Mouse (Mus musculus) midbrain, embryonic 14.5 days (tissue): ENCODE measurements around the gene Tmem144. TPM values are rescaled to one million over a fixed set of nuclear protein-coding genes. Genes with fewer than 3 reads are reported as not detected.

ENCODE experiments used
- ATAC-seq: fragments of 200-750 bp; cut with Nextera tagmentation; 2 replicates; pipeline ENCODE4 v1.8.0; 2017; ENCODE audit warnings: moderate number of reproducible peaks, moderate library complexity; ENCODE audit not compliant: low FRiP score, low TSS enrichment
- DNase-seq: peaks from one replicate; pipeline ENCODE4 v3.0.0-alpha.2; 2015
- H3K27ac ChIP-seq: fragments of 300-500 bp; sonication (generic); replicated peaks from 2 replicates; pipeline ENCODE4 v1.5.1; 2014; ENCODE audit warnings: mild to moderate bottlenecking, low read depth, low read length, moderate library complexity
- H3K27me3 ChIP-seq: fragments of 300-500 bp; sonication (generic); 2 replicates; pipeline ENCODE4 v1.6.1; 2014; ENCODE audit warnings: low read length, control low read depth, mixed read lengths; ENCODE audit not compliant: control insufficient read depth, insufficient read depth
- H3K36me3 ChIP-seq: fragments of 300-500 bp; sonication (generic); 2 replicates; pipeline ENCODE4 v1.6.1; 2014; ENCODE audit warnings: low read length, control low read depth; ENCODE audit not compliant: control insufficient read depth, insufficient read depth
- H3K4me1 ChIP-seq: fragments of 300-500 bp; sonication (generic); 2 replicates; pipeline ENCODE4 v1.6.1; 2014; ENCODE audit warnings: mild to moderate bottlenecking, antibody characterized with exemption, low read length, control low read depth; ENCODE audit not compliant: control insufficient read depth, insufficient read depth
- H3K4me2 ChIP-seq: fragments of 300-500 bp; sonication (generic); 2 replicates; pipeline ENCODE4 v1.6.1; 2014; ENCODE audit warnings: mild to moderate bottlenecking, low read length, moderate library complexity
- H3K4me3 ChIP-seq: fragments of 300-500 bp; sonication (generic); replicated peaks from 2 replicates; pipeline ENCODE4 v1.5.1; 2014; ENCODE audit warnings: low read depth, low read length
- H3K9ac ChIP-seq: fragments of 300-500 bp; sonication (generic); replicated peaks from 2 replicates; pipeline ENCODE4 v1.6.1; 2014; ENCODE audit warnings: mild to moderate bottlenecking, low read length, moderate library complexity
- H3K9me3 ChIP-seq: fragments of 300-500 bp; sonication (generic); 2 replicates; pipeline ENCODE4 v1.6.1; 2016; ENCODE audit warnings: low read length, control low read depth, mixed read lengths; ENCODE audit not compliant: control insufficient read depth
- WGBS: fragments of 180-500 bp; shearing (Covaris S2); extraction: QIAGEN DNeasy Blood & Tissue Kit; methylation state at CpG from one replicate; pipeline ENCODE4 v1.1.7; 2014; 5-methylcytosine and 5-hydroxymethylcytosine counted together
- polyA plus RNA-seq: library from polyadenylated mRNA; unstranded; fragments of >200 nt; fragmentation: Nextera tagmentation; extraction: Ambion mirVana; gene quantifications from 2 replicates; pipeline ENCODE4 v1.2.1, GENCODE M21; 2014

Gene Tmem144
- polyA plus RNA-seq, 1 experiment from 2014 or later = 0.97 TPM

DNA sequence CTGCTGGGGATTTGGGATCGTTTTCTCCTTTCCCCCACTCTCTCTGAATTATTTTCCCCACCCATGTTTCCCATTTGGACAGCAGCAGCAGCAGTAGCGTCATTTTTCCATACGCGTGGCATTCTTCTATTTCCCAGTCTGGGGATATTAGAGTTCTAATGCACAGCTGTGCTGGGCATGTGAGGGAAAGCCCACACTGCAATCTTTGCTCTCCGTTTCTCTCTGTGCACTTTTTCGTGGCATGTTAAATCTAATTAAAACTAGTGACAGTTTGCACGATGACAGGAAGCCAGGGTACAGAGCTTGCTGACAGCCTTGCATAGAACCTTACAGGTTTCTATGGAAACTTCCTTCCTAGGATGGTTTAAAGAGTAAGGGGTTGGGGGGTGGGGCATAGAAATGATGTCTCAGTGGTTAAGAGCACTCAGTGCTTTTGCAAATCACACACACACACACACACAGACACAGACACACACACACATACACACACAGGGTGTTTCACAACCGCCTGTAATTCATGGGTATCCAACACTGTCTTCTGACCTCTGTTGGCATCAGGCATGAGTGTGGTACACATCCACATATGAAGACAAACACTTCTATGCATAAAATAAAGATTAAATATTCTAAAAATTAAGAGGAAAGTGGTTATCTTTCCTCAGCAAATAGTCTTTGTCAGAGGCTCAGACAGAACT, 34.7 kb upstream of the Tmem144 start:
- WGBS = 47% methylated on average over 8 of the region's 8 CpGs
- Histone ChIP-seq H3K9ac (no peak overlapping the region; the same call in 1 of the 2 replicates), H3K9me3 (no peaks in the 10 kb centered on the region), H3K4me2 (no peak overlapping the region), H3K4me1 (no peaks in the 10 kb centered on the region), H3K27ac (peak overlapping the region; percentile 57), H3K27me3 (no peaks in the 10 kb centered on the region), H3K36me3 (no peaks in the 10 kb centered on the region), H3K4me3 (no peak overlapping the region)
- DNase-seq = peak; percentile 42
- no peak; the same call in 1 of the 2 replicates for ATAC-seq

DNA sequence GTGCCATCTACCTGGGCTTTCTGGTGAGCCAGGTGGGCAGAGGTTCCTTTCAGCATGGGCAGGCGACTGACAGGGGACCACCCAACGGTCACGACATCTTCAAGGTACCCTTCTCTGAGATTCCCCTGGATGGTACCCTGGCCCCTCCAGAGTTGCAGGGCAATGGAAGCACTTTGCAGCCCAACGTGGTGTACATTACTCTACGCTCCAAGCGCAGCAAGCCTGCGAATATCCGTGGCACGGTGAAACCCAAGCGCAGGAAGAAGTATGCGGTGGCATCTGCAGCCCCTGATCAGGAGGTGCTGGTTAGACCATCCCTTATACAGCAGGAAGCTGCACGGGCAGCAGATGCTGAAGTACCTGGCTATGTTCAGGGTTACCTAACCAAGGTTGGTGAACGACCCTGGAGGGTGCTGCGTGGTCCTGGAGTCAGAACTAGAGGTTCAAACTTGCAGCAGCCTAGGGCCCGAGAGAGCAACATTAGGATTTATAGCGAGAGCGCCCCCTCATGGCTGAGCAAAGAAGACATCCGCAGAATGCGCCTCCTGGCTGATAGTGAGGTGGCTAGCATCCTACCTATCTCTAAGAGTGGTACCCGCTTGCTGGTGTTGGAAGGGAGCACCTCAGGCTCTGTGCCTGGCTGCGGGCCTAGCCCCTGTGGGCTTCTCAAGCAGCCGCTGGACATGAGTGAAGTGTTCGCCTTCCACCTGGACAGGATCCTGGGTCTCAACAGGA, 34.0 kb upstream of the Tmem144 start:
- 92% methylated on average over 23 of the region's 23 CpGs for WGBS
- DNase-seq (no peak), ATAC-seq (peak; percentile 37; the same call in 1 of the 2 replicates)
- Histone ChIP-seq H3K4me2 (no peak overlapping the region), H3K27ac (peak overlapping the region; percentile 57), H3K9ac (no peak overlapping the region), H3K4me1 (no peaks in the 10 kb centered on the region), H3K36me3 (no peaks in the 10 kb centered on the region), H3K4me3 (no peak overlapping the region), H3K9me3 (no peaks in the 10 kb centered on the region), H3K27me3 (no peaks in the 10 kb centered on the region)

DNA sequence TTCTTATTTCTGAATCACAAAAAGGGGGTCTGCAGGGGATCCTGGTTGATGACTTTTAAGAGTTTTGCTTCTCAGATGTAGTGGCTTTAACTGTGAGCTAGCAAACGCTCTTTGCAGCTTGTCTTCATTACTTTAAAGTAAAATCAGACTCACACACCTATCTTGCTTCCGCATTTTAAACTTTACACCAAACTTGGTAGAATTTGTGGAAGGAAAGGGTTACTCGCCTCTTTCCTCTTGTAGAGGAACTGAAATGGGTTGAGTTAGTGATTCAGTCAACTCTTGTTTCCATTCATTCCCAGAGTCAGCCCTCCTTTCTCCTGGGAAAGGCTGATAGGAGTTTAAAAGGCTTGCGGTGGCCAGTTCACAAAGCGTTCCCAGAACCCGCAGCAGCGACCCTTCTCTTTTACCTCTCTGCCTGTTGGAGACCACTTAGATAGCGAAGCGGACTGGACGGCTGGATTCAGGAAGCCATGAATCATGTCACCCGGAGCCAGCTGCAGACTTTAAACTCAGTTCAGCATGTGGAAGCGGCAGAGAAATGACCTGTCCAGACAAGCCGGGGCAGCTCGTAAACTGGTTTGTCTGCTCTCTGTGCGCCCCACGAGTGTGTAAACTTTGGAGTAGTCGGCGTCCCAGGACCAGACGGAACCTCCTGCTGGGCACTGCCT, 33.2 kb upstream of the Tmem144 start:
- Histone ChIP-seq H3K27ac (no peak overlapping the region), H3K27me3 (no peaks in the 10 kb centered on the region), H3K4me3 (no peak overlapping the region), H3K36me3 (no peaks in the 10 kb centered on the region), H3K9me3 (no peaks in the 10 kb centered on the region), H3K9ac (no peak overlapping the region), H3K4me2 (no peak overlapping the region), H3K4me1 (no peaks in the 10 kb centered on the region)
- WGBS = 82% methylated on average over 19 of the region's 19 CpGs
- ATAC-seq (no peak), DNase-seq (no peak)

DNA sequence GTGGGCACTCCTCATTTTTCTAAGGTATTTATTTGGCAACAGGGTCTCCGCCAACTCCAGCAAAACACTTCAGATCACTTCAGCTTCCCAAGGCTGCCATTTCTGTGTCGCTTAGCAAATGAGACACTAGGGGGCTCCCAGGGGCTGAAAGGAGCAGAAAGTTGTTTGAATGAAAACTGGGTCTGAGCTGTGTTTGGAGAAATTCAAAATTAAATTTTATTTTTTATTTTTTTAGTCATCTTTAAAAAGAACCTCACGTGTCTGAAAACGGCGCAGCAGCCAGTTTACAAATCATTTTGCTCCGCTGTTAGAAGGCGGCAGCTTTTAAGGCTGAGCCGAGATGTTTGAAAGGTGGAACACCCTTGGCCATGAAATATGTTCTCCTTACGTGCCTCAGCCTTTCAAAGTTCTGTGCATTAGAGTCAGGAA, 32.2 kb upstream of the Tmem144 start:
- Histone ChIP-seq H3K4me1 (no peaks in the 10 kb centered on the region; the same call in 1 of the 2 replicates), H3K27me3 (no peaks in the 10 kb centered on the region), H3K9me3 (no peaks in the 10 kb centered on the region), H3K36me3 (no peaks in the 10 kb centered on the region), H3K4me2 (no peak overlapping the region), H3K4me3 (no peak overlapping the region), H3K9ac (no peak overlapping the region), H3K27ac (no peak overlapping the region)
- DNase-seq (peak; percentile 74), ATAC-seq (no peak)
- WGBS = 62% methylated on average over 9 of the region's 9 CpGs

DNA sequence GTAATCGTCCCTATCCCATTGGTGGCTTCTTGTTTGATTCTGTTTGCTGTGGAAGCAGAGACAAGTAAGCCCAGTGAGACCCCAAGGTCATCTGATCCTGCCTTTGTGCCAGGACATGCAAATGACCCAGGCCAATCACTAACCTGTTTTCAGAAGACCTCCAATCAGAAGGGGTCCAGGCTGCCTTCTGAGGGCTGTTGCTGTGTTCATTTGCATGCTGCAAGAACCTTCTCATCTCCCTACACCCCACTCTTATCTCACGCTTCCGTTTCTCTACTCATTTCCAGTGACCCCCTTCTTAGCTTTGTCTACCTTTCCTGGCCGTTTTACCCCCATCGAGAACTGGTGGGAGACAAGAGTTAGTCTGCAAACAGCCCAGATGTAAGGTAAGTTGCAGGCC, 31.7 kb upstream of the Tmem144 start, which contains the start of gene Fam198b:
Fam198b (plus strand) TSS at position 229 of the 400 bp plus-strand sequence.
- no peaks in the 10 kb centered on the region for H3K36me3 ChIP-seq
- no peak for ATAC-seq
- no peak within 1 kb of the TSS for H3K4me3 ChIP-seq
- 71% methylated on average over 5 of the region's 5 CpGs for WGBS
- no peak within 1 kb of the TSS for H3K9ac ChIP-seq
- DNase-seq = no peak
- no peaks in the 10 kb centered on the region for H3K9me3 ChIP-seq
- H3K4me1 ChIP-seq = no peaks in the 10 kb centered on the region; the same call in 1 of the 2 replicates
- no peak within 1 kb of the TSS for H3K4me2 ChIP-seq
- H3K27me3 ChIP-seq = no peaks in the 10 kb centered on the region
- H3K27ac ChIP-seq = no peak within 1 kb of the TSS

DNA sequence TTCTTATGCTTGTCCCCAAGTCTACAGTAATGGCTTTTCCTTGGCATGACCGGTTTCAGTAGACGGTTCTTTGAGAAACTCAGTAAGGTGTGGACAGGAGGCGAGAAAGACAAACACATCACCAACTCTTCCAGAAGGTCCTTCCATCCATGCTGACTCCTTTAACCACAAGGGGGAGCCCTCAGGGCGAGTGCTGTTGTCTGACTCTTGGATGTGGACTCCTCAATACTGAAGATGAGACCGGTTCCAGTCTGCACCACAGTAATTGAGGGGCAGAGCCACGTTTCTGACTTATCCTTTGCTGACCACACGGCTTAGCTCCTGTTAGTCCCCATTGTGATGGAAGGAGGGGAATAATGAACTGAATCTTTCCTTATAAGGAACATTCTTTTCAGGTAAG, 30.5 kb upstream of the Tmem144 start:
- Histone ChIP-seq H3K4me3 (no peak overlapping the region), H3K4me2 (no peak overlapping the region), H3K27me3 (no peaks in the 10 kb centered on the region), H3K9ac (no peak overlapping the region), H3K4me1 (no peaks in the 10 kb centered on the region; the same call in 1 of the 2 replicates), H3K9me3 (no peaks in the 10 kb centered on the region), H3K27ac (no peak overlapping the region), H3K36me3 (no peaks in the 10 kb centered on the region)
- DNase-seq (peak; percentile 67), ATAC-seq (peak; percentile 15; the same call in 1 of the 2 replicates)
- 52% methylated on average over 7 of the region's 7 CpGs for WGBS

DNA sequence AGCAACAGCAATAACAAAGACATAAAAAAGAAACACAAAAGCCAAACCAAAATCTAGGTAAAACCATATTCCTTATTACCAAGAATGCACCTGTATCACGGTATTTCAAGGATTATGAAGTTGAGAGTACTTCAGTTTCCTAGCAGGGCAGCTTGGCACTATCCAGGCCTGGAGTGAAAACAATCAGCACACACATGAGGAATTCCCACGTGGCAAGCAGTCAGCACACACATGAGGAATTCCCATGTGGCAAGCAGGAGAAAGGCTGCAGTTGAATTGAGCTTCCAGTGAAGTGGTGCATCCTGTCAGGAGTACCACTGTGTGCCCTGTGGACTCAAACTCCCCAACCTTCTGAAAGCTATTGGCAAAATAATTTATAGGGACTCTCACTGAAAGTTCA, 29.1 kb upstream of the Tmem144 start:
- WGBS = 59% methylated on average over 2 of the region's 2 CpGs
- Histone ChIP-seq H3K27me3 (no peaks in the 10 kb centered on the region), H3K9ac (no peak overlapping the region), H3K9me3 (no peaks in the 10 kb centered on the region), H3K4me3 (no peak overlapping the region), H3K36me3 (no peaks in the 10 kb centered on the region), H3K27ac (no peak overlapping the region), H3K4me2 (no peak overlapping the region), H3K4me1 (no peaks in the 10 kb centered on the region; the same call in 1 of the 2 replicates)
- no peak for DNase-seq
- no peak for ATAC-seq

DNA sequence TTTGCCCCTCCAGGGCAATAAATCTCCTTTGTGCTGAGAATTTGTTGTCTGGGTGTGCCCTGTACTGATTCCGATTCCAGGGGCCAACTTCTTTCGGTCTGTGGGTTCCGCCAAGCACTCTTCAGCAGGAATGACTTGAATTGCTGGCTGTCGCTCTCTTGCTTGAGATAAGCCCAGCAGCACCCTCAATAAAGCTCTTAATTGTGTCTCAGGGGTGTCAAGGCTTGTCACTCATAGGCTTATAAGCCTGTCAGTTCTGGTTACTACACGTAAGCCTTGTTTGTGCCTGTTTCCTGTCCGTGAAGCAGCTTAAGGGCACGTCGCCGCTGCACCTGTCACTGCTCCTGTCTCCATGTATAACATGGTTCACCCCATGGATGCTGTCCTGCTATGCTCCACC, 26.7 kb upstream of the Tmem144 start:
- Histone ChIP-seq H3K9ac (no peak overlapping the region), H3K4me1 (no peaks in the 10 kb centered on the region; the same call in 1 of the 2 replicates), H3K27me3 (no peaks in the 10 kb centered on the region), H3K4me2 (peak overlapping the region; percentile 36), H3K4me3 (no peak overlapping the region), H3K27ac (no peak overlapping the region; the same call in 1 of the 2 replicates), H3K9me3 (no peaks in the 10 kb centered on the region), H3K36me3 (no peaks in the 10 kb centered on the region)
- DNase-seq (peak; percentile 41), ATAC-seq (peak; percentile 51; the same call in 1 of the 2 replicates)
- 19% methylated on average over 9 of the region's 9 CpGs for WGBS
